Mouse (Mus musculus): ENCODE results near the gene Gm17334. TPM values are rescaled to one million over a fixed set of nuclear protein-coding genes. Genes with fewer than 3 reads are reported as not detected.
A peak's percentile ranks its signal among the peaks of the same experiment; 100 is the strongest.

Gene Gm17334
- polyA plus RNA-seq, 1 experiment from 2014 or later = not detected

DNA sequence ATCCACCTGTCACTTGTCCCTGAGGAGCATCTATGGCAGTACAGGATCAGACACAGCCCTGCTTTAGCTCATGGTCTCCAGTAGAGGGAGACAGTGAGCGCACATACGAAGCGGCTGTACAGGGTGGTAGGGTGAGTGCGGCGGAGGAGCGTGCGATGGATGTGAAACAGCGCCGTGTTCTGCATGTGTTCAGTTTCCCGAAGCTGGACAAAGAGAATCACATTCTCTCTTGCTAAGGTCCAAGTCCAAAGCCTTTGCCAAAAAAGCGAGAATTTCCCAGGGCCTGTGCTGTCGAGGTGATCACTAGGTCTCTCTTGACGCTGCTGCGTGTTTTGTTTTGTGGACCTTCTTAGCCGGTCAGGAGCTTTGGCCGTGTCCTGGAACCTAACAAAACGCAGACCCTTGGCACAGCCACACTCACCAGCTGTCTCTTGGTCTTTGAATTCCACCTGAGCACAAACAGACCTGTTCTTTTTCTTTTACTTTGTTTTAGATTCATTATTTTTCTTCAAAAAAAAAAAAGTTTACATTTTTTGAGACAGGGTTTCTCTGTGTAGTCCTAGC lies 37.2 kb downstream of the Gm17334 start:
- no peak overlapping the region for H3K27ac ChIP-seq (ENCODE audit: low read depth, low read length)
- H3K4me3 ChIP-seq (ENCODE audit: low read depth, low read length) = no peak overlapping the region
- 23% methylated on average over 17 of the region's 17 CpGs for WGBS

DNA sequence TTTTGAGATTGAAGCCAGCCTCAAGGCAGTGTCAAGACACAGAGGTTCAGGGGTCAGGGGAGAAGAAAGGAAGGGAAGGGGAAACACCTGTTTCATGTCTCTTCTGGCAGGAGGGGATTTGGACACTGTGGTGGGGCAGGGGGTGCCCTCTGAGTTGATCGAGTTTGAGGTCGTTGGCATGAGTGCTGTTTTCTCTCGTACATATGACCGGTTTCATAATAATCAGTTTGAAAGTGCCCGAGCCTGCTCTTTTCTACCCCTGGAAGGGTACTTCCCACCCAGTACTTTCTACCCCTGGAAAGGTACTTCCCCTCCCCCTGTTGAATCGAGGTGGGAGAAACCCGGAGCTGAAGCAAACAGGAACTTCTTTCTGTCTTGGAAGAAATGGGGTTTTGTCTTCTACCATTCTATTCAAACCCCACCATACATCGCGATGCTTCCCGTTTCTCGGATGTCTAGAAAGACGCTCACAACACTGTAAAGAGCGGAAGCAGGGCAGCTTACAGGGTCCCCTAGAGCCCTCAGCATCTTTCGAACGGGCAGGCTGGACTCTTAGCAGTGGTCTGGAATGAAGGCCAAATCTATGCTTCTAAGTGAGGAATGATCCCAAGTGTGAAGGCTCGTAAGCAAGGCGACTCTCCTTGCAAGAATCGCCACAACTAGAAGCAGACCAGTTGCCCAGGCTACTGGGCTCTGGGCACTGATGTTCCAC lies 37.9 kb downstream of the Gm17334 start:
- H3K9ac ChIP-seq (ENCODE audit: low read length) = no peak overlapping the region
- H3K9me3 ChIP-seq (ENCODE audit: control insufficient read depth, low read length) = no peaks in the 10 kb centered on the region
- no peaks in the 10 kb centered on the region for H3K4me1 ChIP-seq (ENCODE audit: control insufficient read depth, insufficient read depth, low read length)
- 71% methylated on average over 18 of the region's 18 CpGs for WGBS
- DNase-seq (ENCODE audit: low spot score) (no peak), ATAC-seq (ENCODE audit: insufficient read depth, low FRiP score, low TSS enrichment) (no peak)
- H3K4me3 ChIP-seq (ENCODE audit: low read depth, low read length) = no peak overlapping the region
- no peak overlapping the region for H3K27ac ChIP-seq (ENCODE audit: low read depth, low read length)
- no peak overlapping the region for H3K4me2 ChIP-seq (ENCODE audit: low read depth)
- no peaks in the 10 kb centered on the region for H3K27me3 ChIP-seq (ENCODE audit: control insufficient read depth, insufficient read depth, low read length)
- no peaks in the 10 kb centered on the region for H3K36me3 ChIP-seq (ENCODE audit: control insufficient read depth, insufficient read depth, low read length)

More for the DNA sequence above, 37.2 kb downstream of the Gm17334 start:
- Histone ChIP-seq H3K27me3 (ENCODE audit: control insufficient read depth, insufficient read depth, low read length) (no peaks in the 10 kb centered on the region), H3K4me2 (ENCODE audit: low read depth) (peak overlapping the region; percentile 32; the same call in 1 of the 2 replicates), H3K36me3 (ENCODE audit: control insufficient read depth, insufficient read depth, low read length) (no peaks in the 10 kb centered on the region), H3K9ac (ENCODE audit: low read length) (no peak overlapping the region; the same call in 1 of the 2 replicates), H3K9me3 (ENCODE audit: control insufficient read depth, low read length) (no peaks in the 10 kb centered on the region), H3K4me1 (ENCODE audit: control insufficient read depth, insufficient read depth, low read length) (no peaks in the 10 kb centered on the region)
- peak; percentile 75 for DNase-seq (ENCODE audit: low spot score)
- ATAC-seq (ENCODE audit: insufficient read depth, low FRiP score, low TSS enrichment) = peak; percentile 76

DNA sequence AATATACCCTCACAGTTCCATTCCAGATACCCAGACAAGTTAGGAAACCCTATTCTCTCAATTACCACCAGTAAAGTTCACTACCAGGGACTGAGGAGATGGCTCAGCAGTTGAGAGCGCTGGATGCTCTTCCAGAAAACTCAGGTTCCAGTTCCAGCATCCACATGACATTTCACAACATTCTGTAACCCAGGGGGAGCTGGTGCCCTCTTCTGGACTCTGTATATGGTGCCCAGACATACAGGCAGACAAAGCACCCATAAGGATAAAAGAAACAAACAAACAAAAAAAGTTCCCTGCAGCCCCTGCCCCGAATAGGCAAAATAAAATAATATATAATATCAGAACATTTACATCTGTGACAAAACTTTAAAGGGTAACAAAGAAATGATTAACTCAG lies 38.6 kb downstream of the Gm17334 start:
- 84% methylated on average over 2 of the region's 2 CpGs for WGBS
- no peaks in the 10 kb centered on the region for H3K9me3 ChIP-seq (ENCODE audit: control insufficient read depth, low read length)
- H3K27me3 ChIP-seq (ENCODE audit: control insufficient read depth, insufficient read depth, low read length) = no peaks in the 10 kb centered on the region
- ATAC-seq (ENCODE audit: insufficient read depth, low FRiP score, low TSS enrichment) (no peak), DNase-seq (ENCODE audit: low spot score) (no peak)
- H3K4me3 ChIP-seq (ENCODE audit: low read depth, low read length) = no peak overlapping the region
- no peak overlapping the region for H3K27ac ChIP-seq (ENCODE audit: low read depth, low read length)
- no peaks in the 10 kb centered on the region for H3K4me1 ChIP-seq (ENCODE audit: control insufficient read depth, insufficient read depth, low read length)
- H3K4me2 ChIP-seq (ENCODE audit: low read depth) = no peak overlapping the region
- H3K36me3 ChIP-seq (ENCODE audit: control insufficient read depth, insufficient read depth, low read length) = no peaks in the 10 kb centered on the region
- no peak overlapping the region for H3K9ac ChIP-seq (ENCODE audit: low read length)

DNA sequence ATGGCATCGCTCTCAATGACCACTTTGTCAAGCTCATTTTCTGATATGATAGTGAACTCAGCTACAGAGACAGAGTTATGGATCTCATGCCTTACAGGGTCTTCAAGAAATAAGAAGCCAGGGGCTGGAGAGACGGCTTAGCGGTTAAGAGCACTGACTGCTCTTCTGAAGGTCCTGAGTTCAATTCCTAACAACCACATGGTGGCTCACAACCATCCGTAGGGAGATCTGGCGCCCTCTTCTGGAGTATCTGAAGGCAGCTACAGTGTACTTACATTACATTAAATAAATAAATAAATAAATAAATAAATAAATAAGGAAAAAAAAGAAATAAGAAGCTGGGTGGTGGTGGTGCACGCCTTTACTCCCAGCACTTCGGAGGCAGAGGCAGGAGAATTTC lies 39.2 kb downstream of the Gm17334 start:
- 88% methylated on average over 7 of the region's 7 CpGs for WGBS

DNA sequence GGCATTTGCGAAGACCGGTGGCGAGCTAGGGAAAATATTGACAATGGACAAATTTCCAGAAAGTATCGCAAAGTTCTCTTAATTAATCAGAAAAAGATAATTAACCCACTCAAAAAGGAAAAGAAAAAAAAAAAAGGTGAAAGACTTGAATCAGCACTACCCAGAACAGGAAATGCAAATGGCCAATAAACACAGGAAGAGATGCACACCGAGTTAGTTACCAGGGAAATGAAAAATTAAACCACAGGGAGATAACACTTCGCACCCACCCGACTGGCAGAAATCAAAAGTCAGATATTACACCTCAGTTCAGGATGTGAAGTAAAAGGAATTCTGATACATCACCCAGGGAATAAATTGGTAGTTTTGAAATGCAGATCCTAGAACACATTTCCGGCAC lies 40.7 kb downstream of the Gm17334 start:
- no peak for DNase-seq (ENCODE audit: low spot score)
- Histone ChIP-seq H3K9me3 (ENCODE audit: control insufficient read depth, low read length) (no peaks in the 10 kb centered on the region), H3K27me3 (ENCODE audit: control insufficient read depth, insufficient read depth, low read length) (no peaks in the 10 kb centered on the region), H3K4me1 (ENCODE audit: control insufficient read depth, insufficient read depth, low read length) (no peaks in the 10 kb centered on the region), H3K9ac (ENCODE audit: low read length) (no peak overlapping the region), H3K4me2 (ENCODE audit: low read depth) (no peak overlapping the region), H3K36me3 (ENCODE audit: control insufficient read depth, insufficient read depth, low read length) (no peaks in the 10 kb centered on the region), H3K4me3 (ENCODE audit: low read depth, low read length) (no peak overlapping the region), H3K27ac (ENCODE audit: low read depth, low read length) (no peak overlapping the region)
- no peak for ATAC-seq (ENCODE audit: insufficient read depth, low FRiP score, low TSS enrichment)
- WGBS = 94% methylated on average over 8 of the region's 8 CpGs

More for the DNA sequence above, 39.2 kb downstream of the Gm17334 start:
- H3K4me3 ChIP-seq (ENCODE audit: low read depth, low read length) = no peak overlapping the region
- ATAC-seq (ENCODE audit: insufficient read depth, low FRiP score, low TSS enrichment) = no peak
- no peak overlapping the region for H3K27ac ChIP-seq (ENCODE audit: low read depth, low read length)
- H3K9me3 ChIP-seq (ENCODE audit: control insufficient read depth, low read length) = no peaks in the 10 kb centered on the region
- no peaks in the 10 kb centered on the region for H3K27me3 ChIP-seq (ENCODE audit: control insufficient read depth, insufficient read depth, low read length)
- H3K4me2 ChIP-seq (ENCODE audit: low read depth) = no peak overlapping the region
- no peak for DNase-seq (ENCODE audit: low spot score)
- no peak overlapping the region for H3K9ac ChIP-seq (ENCODE audit: low read length)
- H3K4me1 ChIP-seq (ENCODE audit: control insufficient read depth, insufficient read depth, low read length) = no peaks in the 10 kb centered on the region
- H3K36me3 ChIP-seq (ENCODE audit: control insufficient read depth, insufficient read depth, low read length) = no peaks in the 10 kb centered on the region

DNA sequence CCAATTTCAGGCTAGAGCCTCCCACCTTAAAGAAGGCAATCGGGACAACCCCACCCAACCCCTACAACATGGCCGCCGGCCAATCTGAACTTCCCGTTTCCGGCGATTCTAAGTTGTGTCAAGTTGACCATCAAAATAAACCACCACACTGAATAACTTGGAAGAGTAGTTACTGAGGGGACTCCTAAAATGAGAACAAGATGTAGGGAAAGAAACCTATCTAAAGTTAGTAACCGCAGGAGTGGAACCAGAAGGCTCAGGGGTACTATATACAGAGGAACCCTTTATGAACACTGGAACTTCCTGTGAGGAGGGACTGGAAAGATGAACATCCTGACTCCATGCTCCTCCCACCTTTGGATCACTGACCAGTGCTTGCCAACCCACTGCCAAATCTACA lies 41.5 kb downstream of the Gm17334 start:
- 94% methylated on average over 7 of the region's 7 CpGs for WGBS
- Histone ChIP-seq H3K9me3 (ENCODE audit: control insufficient read depth, low read length) (no peaks in the 10 kb centered on the region), H3K4me2 (ENCODE audit: low read depth) (no peak overlapping the region), H3K9ac (ENCODE audit: low read length) (no peak overlapping the region), H3K4me3 (ENCODE audit: low read depth, low read length) (no peak overlapping the region), H3K27ac (ENCODE audit: low read depth, low read length) (no peak overlapping the region), H3K36me3 (ENCODE audit: control insufficient read depth, insufficient read depth, low read length) (no peaks in the 10 kb centered on the region), H3K4me1 (ENCODE audit: control insufficient read depth, insufficient read depth, low read length) (no peaks in the 10 kb centered on the region), H3K27me3 (ENCODE audit: control insufficient read depth, insufficient read depth, low read length) (no peaks in the 10 kb centered on the region)
- ATAC-seq (ENCODE audit: insufficient read depth, low FRiP score, low TSS enrichment) = no peak
- DNase-seq (ENCODE audit: low spot score) = no peak

Small RNAs within 50 kb of the gene (microRNA-seq; reads per million reads assigned to microRNA genes)
- not detected for gene Mir7671

Other genes starting within 250 kb of the Gm17334 start
- gene Kif3a, start 205.8 kb downstream of the Gm17334 start, polyA plus RNA-seq (2014; fragmentation: Nextera tagmentation; extraction: Ambion mirVana) = 95.4 and 108 TPM in 2 replicates
- gene Il4, start 154.5 kb downstream of the Gm17334 start, polyA plus RNA-seq (2014; fragmentation: Nextera tagmentation; extraction: Ambion mirVana) = 2.5 and 4.0 TPM in 2 replicates
- gene Il13, start 138.5 kb downstream of the Gm17334 start, polyA plus RNA-seq (2014; fragmentation: Nextera tagmentation; extraction: Ambion mirVana) = not detected in 2 replicates
- 17.3 and 18.5 TPM in 2 replicates for gene Rad50, start 65.9 kb downstream of the Gm17334 start, polyA plus RNA-seq (2014; fragmentation: Nextera tagmentation; extraction: Ambion mirVana)
- not detected in 2 replicates for gene Il5, start 52.4 kb downstream of the Gm17334 start, polyA plus RNA-seq (2014; fragmentation: Nextera tagmentation; extraction: Ambion mirVana)
- gene Irf1, start 3.2 kb downstream of the Gm17334 start, polyA plus RNA-seq (2014; fragmentation: Nextera tagmentation; extraction: Ambion mirVana) = 4.0 and 4.3 TPM in 2 replicates
- gene Gm12216, start 86.1 kb upstream of the Gm17334 start, polyA plus RNA-seq (2014; fragmentation: Nextera tagmentation; extraction: Ambion mirVana) = not detected in 2 replicates
- 7.8 and 8.7 TPM in 2 replicates for gene Slc22a5, start 118.5 kb upstream of the Gm17334 start, polyA plus RNA-seq (2014; fragmentation: Nextera tagmentation; extraction: Ambion mirVana)
- 1.6 and 2.9 TPM in 2 replicates for gene Slc22a21, start 207.1 kb upstream of the Gm17334 start, polyA plus RNA-seq (2014; fragmentation: Nextera tagmentation; extraction: Ambion mirVana)